Mouse (Mus musculus) urinary bladder, postnatal 14 days (tissue): ENCODE data around the gene Mrvi1.

ENCODE experiments used
- DNase-seq: peaks from one replicate; pipeline ENCODE4 v3.0.0; 2021; ENCODE audit warnings: low spot score

The Mrvi1 gene

GRCm38 (mm10) chr7:110834522-110834921 lies 147.7 kb downstream of the Mrvi1 start:
- DNase-seq: no peak

GRCm38 (mm10) chr7:110834018-110834417 lies 148.2 kb downstream of the Mrvi1 start:
- DNase-seq: no peak

GRCm38 (mm10) chr7:110833024-110833423 lies 149.2 kb downstream of the Mrvi1 start:
- no peak for DNase-seq

GRCm38 (mm10) chr7:110823995-110824953 lies 158.0 kb downstream of the Mrvi1 start:
- no peak for DNase-seq

- DNase-seq: no peak
Observed at GRCm38 (mm10) chr7:110823593-110823992, 158.7 kb downstream of the Mrvi1 start.

- no peak for DNase-seq
Observed at GRCm38 (mm10) chr7:110823076-110823475, 159.2 kb downstream of the Mrvi1 start.

- DNase-seq: no peak
Observed at GRCm38 (mm10) chr7:110822055-110822454, 160.2 kb downstream of the Mrvi1 start.

- DNase-seq: no peak
Observed at GRCm38 (mm10) chr7:110821653-110822052, 160.6 kb downstream of the Mrvi1 start.

GRCm38 (mm10) chr7:110821068-110821467 lies 161.2 kb downstream of the Mrvi1 start:
- no peak for DNase-seq

- no peak for DNase-seq
Observed at GRCm38 (mm10) chr7:110818787-110819350, 163.4 kb downstream of the Mrvi1 start.
